Mouse (Mus musculus) CH12.LX (cell line): ENCODE measurements around the gene Btbd2.

Source experiments
- EP300 ChIP-seq: IDR thresholded peaks from 2 replicates; pipeline ENCODE4 v1.6.1; 2011; ENCODE audit warnings: low read length, improper control_type of control experiment
- POLR2A ChIP-seq: IDR thresholded peaks from 2 replicates; pipeline ENCODE4 v1.6.1; 2011; ENCODE audit warnings: low read depth, mild to moderate bottlenecking, improper control_type of control experiment, low read length

GRCm38 (mm10) chr10:80677942-80678436 is 21.1 kb upstream of the Btbd2 start, which contains the start of gene Mknk2:
- TF ChIP-seq EP300: peak; percentile 34; the same call in 1 of the 2 replicates
- TF ChIP-seq POLR2A: peak; percentile 63
